Mouse (Mus musculus) lung, postnatal 25 days (tissue): ENCODE data around the gene Hmcn2.

Source experiments
- DNase-seq: peaks from one replicate; pipeline ENCODE4 v3.0.0; 2022; ENCODE audit warnings: low spot score

Hmcn2 gene

DNA sequence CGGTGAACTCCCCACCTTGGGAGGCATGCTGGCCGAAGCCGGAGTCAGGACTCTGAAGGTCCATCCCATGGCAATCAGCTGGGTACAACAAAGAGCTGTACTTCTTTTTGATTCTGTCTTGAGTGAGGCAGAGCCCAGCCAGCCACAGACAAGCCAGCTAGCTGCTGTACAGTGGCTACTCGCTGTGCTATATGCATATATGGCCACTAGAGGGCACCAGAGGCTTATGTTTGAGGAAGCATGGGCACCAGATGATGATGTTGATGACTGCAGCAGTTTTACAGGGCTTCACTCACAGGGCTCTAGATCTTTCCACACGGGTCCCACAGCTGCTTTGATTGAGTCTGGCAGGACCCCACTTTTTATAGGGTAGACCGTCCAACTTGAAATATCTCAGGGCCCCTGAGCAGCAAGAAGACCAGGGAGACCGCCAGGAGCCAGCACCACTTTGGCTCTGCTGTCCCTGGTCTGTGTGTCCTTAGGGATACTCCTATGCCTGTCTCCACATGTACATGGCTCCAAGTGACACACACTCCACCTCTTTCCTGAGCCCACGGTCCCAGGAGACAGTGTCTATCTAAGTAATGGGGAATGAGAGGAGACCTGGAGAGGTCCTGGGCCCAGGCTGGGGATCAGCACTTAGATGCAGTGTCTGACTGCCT is 168.8 kb downstream of the Hmcn2 start:
- peak; percentile 86 for DNase-seq

DNA sequence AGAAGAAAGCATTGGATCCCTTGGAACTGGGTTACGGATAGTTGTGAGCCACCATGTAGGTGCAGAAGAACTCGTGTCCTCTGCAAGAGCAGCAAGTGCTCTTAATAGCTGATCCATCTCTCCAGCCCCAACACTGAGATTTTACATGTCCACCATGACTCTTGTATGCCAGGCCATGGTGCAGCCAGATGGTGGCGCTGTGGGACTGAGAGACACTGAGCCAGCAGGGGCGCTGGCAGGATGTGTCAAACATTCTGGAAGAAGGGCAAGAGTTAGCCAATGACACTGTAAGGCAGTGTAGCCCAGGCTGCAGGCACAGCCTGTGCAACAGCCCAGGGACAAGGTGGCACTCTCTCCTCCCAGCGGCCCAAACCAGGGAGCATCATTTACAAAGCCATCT is 170.0 kb downstream of the Hmcn2 start:
- peak; percentile 37 for DNase-seq

DNA sequence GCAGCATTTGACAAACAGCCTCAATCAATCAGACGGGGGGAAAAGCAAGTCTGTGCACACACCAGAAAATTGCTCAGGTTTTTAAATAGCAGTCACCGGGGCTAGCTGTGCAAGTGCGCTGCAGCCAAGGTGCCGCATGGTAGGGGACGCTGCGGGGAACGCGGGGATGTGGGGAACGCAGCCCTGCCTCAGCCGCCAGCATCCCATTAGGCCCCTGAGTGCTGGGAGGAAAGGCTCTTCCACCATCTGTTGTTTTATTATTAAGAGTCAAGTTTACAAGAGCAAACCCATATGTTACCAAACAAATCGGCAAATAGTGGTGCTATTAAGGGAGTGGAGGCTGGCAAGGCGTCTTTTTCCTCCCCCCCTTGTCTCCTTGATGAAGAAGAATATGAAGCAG is 175.0 kb downstream of the Hmcn2 start:
- DNase-seq = no peak

DNA sequence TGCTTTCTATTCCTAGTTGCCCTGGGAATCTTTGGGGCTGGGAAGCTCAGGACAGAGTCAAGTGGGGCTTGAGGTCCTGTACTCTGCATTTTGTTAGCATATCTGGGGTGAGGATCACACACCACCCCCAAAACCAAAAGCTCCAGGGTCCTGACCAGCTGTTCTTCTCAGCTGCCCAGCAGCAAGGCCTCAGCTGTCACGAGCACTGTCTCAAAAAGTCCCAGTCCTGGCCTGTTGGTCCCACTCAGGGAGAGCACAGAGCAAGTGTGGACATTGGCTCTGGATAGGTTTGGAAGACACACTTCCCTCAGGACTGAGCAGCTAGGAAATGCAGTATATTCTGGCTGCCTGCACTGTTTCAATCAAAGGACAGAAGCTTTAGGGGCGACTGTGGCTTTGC is 176.3 kb downstream of the Hmcn2 start:
- DNase-seq = no peak

DNA sequence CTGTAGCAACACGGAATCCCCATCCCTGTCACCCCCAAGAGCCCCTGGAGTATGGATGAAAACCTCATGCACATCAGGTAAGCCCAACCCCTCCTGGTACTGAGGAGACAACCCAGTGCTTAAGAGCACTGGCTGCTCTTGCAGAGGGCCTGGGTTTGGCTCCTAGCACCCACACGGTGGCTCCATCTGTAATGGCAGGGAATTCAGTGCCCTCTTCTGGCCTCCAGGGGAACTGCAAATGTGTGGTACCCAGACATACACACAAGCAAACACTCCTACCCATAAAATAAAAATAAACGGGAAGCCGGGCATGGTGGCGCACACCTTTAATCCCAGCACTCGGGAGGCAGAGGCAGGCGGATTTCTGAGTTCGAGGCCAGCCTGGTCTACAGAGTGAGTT is 178.1 kb downstream of the Hmcn2 start:
- no peak for DNase-seq

DNA sequence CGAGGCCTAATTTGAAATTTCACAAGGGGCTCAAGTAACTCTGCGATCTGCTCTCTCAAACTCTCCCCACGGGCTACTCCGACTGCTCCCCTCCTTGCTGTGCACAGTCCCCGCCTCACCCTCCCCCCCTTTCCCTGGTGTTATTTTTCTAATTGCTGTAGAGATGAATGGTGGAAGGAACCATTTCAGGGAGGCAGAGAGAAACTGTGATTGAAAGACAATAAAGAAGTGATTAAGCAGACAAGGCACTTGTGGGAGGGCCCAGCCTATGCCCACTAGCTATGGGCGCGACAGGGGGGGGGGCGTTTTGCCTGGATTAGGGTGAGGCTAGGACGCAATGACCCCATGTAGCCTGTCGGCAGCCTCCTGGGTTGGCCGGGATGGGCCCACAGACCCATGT is 179.0 kb downstream of the Hmcn2 start:
- DNase-seq = no peak

DNA sequence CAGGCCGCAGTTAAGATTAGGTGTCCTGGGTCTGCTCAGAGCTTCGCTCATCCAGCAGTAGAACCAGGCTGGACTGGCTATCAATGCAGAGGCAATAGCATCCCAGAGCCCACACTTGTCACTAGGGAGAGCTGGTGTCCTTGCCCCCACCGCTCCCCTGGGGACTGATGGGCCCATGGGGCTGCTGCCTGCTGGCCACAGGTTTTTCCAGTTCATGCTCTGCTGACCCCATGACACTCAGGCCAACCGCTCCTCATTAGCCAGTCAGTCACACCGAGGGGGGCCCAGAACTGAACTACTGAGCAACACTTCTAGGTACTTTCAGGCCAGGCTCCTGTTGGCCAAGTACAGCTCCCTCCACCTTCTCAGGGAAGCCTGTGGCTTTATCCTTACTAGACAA is 180.1 kb downstream of the Hmcn2 start:
- no peak for DNase-seq

DNA sequence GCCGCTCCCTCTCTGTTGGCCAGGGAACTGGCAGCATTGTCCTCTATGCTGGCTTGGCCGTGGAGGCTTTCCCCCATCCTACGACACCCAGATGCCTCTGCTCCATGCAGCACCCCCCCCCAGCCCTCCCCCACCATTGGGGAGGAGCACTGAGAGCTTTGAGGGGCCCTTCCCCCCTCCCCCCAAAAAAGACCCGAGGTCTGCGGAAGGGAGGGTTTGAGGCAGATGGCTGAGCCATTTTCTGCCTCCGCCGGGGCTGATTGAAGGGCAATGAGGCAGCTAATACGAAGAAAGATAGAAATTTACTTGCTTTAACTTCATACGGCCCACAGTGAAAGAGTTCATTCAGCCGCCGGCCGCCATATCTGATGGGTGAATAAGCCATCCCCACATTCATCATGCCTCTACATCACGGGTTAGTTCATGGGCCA is 180.8 kb downstream of the Hmcn2 start:
- DNase-seq = no peak

DNA sequence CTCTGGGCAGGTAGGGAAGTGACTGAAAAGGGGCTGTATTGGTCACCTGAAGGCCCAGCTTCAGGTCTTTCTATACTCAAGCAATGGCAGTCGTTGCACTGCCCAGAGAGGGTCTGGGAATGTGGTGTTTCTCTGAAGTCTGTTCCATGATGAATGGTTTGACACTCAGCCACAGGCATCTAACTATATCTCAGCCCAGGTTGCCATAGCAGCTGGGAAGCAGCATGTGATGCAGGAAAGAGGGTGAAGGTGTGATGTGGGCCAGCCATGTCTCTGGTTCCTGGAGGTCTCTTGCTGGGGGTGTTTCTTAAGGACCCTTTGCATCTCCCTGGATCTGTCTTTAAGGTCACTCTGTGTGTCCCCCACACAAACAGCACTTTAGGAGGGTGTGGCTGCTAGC is 181.9 kb downstream of the Hmcn2 start:
- DNase-seq = no peak

DNA sequence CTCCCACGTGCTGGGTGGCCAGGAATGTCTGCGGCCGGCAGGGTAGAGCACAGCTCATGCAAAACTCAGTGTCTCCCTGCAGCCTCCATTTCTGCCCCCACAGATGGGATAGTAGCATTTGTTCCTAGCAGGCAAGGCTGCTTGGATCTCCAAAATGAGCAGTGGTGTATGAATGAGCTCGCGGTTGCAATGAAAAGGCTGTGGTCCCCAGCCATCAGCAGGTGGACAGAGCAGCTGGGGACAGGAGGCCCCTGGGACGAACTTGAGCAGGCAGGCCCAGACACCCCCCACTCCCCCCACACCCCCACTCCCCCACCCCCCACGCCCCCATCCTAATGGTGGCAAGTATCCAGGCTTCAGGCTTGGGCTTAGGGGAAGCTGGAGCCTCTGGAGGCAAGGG is 182.9 kb downstream of the Hmcn2 start:
- no peak for DNase-seq

DNA sequence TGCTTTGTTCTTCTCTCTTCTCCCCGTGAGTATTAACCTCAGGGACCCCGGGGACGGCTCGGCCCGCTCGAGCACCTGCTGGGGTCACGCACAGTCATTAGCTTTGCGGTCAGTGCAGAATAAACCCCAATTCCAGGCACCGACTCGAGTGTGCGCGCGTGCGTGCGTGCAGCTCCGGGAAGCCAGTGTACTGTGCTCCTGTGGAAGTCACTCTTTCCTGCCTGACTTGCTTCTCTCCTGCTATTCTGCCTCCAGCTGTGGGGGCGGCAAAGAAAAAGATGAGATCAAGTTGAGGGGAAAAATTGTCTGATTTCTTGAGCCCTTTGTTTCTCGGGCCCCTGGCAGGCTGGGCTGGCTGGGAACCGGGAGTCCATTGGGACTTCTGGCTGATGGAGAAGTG is 183.4 kb downstream of the Hmcn2 start:
- no peak for DNase-seq

DNA sequence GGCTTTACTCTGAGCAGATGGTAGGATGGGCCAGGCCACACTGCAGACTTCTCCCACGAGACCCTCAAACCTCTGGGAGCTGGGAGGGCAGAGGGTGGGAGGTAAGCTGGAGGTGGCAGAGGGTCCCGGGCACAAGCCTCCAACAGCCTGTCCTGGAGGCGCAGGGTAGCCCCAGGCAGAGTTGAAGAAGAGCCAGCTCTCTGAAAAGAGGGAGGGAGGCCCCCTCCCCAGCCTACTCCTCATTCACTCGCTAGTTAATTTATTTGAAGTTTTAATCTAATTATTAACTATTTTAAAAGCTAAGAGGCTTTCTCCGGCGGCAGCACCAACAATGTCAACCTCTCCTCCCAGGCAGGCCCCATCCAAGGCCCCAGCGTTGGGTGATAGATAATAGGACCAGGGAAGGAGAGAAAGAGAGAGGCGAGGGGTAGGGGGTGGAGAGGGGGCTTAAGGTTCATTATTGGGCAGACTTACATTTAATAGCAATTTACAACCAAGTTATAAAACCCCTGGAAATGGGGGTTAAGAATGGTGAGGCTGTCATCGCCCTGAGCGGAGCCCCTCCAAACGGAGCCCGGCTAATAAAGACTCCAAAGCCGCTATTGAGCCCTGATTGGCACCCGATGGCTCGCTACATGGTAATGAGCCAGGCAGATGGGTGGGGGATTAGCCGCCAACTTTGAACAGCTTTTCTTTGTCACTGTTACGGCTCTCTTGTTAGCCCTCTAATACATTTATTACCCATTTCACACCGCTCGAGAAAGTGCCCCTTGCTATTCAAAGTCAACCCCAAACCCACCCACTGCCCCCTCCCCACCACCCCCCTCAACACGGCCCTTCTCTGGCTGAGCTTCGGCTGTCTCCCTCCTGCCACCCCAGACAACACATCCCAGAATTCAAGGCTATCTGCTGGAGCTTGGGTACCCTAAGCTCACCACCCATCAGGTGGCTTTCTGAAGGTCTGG is 185.4 kb downstream of the Hmcn2 start:
- DNase-seq = no peak

DNA sequence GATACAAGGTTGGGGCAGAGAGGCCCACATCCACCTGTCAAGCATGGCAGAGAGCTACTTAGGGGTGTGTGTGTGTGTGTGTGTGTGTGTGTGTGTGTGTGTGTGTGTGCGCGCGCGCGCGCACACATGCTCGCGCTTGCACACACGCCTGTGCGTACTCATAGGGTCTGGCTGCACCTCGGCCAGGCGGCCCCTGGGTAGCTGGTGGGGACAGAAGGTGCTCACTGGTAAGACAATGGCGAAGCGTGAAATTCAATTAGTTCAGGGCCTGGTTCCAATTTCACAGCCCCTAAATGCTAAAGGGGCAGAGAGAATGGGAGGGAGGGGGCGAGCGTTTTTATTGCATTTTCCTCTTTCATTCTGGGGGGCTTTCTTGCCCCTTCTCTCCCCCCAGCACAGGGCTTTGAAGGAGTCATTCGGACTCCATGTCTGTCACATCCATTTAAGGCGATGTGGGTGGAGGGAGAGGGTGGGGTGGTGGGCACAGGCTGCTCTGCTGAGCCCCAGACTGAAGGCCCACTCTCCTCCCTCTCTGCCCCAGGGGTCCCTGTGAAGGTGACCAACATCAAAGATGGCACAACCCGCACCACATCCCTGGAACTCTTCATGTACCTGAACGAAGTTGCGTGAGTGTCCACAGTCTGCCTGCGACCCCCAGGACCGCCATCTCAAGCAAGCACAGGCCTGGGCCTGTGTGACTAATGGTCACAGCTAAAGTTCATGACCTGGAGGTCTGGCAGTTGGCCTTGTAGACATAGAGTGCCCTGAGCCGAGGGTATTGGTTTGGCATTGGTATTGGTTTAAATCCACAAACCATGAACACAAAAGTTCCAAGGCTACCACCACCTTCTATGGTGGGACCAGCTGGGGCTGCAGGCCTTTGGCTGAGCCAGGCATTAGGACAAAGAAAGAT is 186.3 kb downstream of the Hmcn2 start:
- no peak for DNase-seq

DNA sequence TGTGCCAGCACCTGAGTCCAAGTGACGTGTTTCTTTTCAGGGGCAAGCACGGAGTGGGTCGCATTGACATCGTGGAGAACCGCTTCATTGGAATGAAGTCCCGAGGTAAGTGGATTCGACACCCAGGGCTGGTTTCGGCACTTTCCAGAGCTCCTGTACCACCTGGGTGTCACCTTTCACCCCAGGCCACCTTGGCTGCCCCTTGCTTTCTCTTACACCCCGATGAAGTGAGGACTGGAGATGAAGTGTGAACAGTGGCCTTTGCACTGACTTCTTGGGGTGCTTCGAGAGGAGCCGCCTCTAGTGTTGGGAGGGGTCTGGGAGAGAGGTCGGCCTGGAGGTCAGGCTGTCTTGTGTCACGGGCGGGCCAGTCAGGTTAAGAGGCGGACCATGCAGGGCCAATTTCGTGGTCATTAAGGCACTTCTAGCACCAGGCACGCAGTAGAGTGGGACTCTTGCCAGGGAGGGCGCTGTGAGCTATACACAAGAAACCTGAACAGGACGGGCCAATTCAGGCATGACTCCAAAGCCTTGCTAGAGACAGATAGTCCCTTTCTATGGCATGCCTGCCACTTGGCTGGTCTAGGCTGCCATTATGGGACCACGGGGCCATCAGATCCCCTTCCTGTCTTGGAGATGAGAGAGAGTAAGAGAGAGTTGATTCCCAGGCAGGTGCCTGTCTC is 187.4 kb downstream of the Hmcn2 start:
- DNase-seq = no peak

DNA sequence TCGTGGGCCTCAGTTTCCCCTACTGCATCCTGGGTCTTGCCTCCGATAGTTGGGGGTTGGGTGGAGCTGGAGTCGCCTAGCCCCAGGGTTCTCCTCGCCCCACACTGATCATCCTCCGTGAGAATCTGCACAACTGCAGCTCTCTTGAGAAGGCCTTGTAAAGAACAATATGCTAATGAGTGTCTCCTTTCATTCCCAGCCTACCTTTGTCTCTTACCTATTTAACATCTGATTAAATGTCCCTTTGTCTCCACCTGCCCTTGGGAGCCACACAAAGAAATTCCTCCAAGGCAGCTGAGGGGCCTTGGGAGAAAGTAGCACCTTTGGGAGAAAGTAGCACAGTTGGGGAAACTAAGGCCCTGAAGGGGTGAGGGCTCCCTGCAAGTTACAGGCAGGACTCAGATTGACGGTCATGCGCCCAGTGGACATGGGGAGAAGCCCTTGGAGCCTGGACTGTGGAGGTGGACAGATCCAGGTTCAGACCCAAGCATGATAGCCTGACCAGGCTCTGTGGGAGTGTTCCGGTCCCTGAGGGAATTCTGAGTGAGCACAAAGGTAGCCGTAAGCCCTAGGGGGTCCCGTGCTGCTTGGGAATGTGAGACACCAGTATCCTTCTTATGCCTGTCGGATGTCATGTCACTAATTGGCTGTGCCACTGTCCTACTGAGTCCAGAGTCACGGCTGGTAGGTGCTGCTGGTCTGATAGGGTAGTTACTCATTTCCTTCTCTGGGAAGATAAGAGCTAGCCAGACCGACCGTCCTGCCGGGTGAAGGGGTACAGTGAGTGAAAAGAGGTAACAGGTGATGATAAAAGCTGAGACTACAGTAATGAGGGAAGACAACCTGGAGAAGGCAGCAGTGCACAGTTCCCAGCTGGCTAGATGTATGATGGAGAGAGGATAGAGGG is 188.7 kb downstream of the Hmcn2 start:
- DNase-seq = no peak

DNA sequence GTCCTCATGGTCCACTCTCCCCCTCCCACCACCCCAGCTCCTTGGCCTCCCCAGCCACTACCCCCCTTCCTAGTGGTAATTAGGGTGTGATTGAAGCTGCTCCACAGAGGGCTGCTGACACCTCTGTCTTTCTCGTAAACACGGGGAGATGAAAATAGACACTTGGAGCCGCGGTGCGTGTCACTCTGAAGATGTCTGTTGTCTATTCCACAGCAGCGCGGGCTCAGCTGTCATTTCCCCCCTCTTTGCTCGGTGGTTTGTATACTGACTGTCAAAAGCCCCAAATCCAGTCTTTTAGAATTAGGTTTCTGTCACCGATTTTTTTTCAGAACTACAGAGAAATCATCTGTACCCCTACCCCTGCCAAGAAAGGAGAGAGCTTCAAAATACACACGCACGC is 191.3 kb downstream of the Hmcn2 start:
- no peak for DNase-seq

DNA sequence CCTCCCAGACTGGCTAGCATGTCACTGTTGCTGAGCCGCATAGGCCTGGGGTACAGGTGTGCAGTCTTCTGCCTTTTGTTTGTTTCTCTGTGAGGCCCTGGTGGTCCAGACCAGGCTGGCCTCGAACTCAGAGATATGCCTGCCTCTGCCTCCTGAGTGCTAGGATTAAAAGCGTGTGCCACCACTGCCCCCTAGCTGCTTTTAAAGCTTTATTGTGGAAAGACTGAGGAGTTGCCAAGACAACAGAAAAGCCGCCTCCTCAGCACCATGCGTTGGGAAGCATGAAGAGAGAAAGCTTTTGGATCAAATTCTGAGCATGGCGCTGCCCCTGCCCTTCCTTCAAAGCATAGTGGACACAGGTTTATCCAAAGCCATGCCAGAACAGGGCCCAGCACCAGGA is 194.6 kb downstream of the Hmcn2 start:
- DNase-seq = no peak
